Mouse (Mus musculus) small intestine, adult 2 months (tissue): ENCODE measurements at regions not wholly inside any gene's neighbourhood (a gene's known extent, or its start where the extent isn't known, plus 50 kb on each side); places are given as distances from the start of the nearest gene placed in this dataset.

ENCODE experiments used
- H3K27ac ChIP-seq: fragments of 200-500 bp; 2 replicates; pipeline ENCODE4 v1.5.1; 2012; ENCODE audit warnings: low read depth, low read length, control low read depth, inconsistent platforms; ENCODE audit not compliant: insufficient read depth
- H3K27me3 ChIP-seq: fragments of 200-500 bp; 2 replicates; pipeline ENCODE4 v1.6.1; 2012; ENCODE audit warnings: mild to moderate bottlenecking, moderate library complexity, low read length, inconsistent platforms; ENCODE audit not compliant: control insufficient read depth, insufficient read depth
- H3K36me3 ChIP-seq: fragments of 200-500 bp; 2 replicates; pipeline ENCODE4 v1.6.1; 2012; ENCODE audit warnings: mild to moderate bottlenecking, low read length, control low read depth, inconsistent platforms; ENCODE audit not compliant: control insufficient read depth, insufficient read depth
- H3K4me1 ChIP-seq: fragments of 200-500 bp; 2 replicates; pipeline ENCODE4 v1.6.1; 2012; ENCODE audit warnings: low read length, inconsistent platforms, mixed read lengths; ENCODE audit not compliant: control insufficient read depth, insufficient read depth, insufficient read length
- H3K4me3 ChIP-seq: fragments of 200-500 bp; 2 replicates; pipeline ENCODE4 v1.5.1; 2012; ENCODE audit warnings: low read depth, mild to moderate bottlenecking, control low read depth, inconsistent platforms, low read length, moderate library complexity
- CTCF ChIP-seq: fragments of 200-500 bp; IDR thresholded peaks from 2 replicates; pipeline ENCODE4 v1.5.1; 2012; ENCODE audit warnings: low read depth, mild to moderate bottlenecking, control low read depth, inconsistent platforms, low read length, moderate library complexity, mixed read lengths; ENCODE audit not compliant: insufficient replicate concordance, insufficient read length; ENCODE audit errors: extremely low read depth
- POLR2A ChIP-seq: fragments of 200-500 bp; IDR thresholded peaks from 2 replicates; pipeline ENCODE4 v1.6.1; 2012; ENCODE audit warnings: low read depth, mild to moderate bottlenecking, control low read depth, inconsistent platforms, low read length, moderate library complexity
- WGBS: fragments of 180-500 bp; shearing (Covaris S2); methylation state at CpG from one replicate; pipeline ENCODE4 v1.1.7; 2018; 5-methylcytosine and 5-hydroxymethylcytosine counted together

DNA sequence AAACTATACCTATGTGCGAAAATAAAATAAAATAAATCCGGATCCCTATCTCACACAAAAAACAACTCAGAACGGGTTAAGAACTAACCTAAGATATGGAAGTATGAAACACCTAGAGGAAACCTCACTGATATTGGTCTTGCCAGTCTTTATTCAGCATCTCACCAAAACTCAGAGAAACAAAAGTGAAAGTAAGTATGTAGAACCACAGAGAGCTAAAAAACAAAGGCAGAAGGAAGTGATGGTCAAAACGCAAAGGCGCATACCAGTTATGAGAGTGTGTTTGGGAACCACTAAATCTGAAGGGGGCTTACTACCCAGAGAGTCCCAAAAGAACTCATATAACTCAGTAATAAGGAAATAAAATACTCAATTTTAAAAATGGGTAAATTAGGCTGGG lies 245.8 kb upstream of the Nr4a3 start:
- 73% methylated on average over 5 of the region's 5 CpGs for WGBS
- Histone ChIP-seq H3K27me3 (no peaks in the 10 kb centered on the region), H3K4me1 (no peaks in the 10 kb centered on the region), H3K36me3 (no peaks in the 10 kb centered on the region), H3K27ac (no peak overlapping the region), H3K4me3 (no peak overlapping the region)
- no peak for TF ChIP-seq CTCF
- no peak for TF ChIP-seq POLR2A

- H3K4me3 ChIP-seq: no peak overlapping the region
- WGBS: 57% methylated on average over 3 of the region's 3 CpGs
Observed at GRCm38 (mm10) chr4:47803111-47803510, 241.8 kb upstream of the Nr4a3 start.

DNA sequence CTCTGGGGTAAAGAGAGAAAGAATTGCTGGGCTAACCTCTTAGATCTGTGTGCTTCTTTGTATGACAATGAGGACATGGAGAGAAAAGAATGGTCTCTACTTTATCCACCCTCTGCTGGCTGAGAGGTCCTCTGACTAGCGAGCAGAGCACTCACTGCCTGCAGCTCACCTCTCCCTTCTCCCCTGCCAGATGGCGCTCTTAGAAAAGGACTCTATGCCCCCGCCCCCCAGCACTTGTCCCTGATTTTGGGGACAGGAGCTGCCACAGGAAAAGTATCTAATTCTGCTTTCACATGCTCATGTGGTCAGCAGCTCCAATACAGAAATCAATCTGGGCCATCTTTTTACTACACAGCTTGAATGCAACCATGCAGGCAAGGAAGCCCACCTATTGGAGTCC lies 237.1 kb upstream of the Nr4a3 start:
- Histone ChIP-seq H3K36me3 (no peaks in the 10 kb centered on the region), H3K27ac (no peak overlapping the region), H3K4me1 (no peaks in the 10 kb centered on the region), H3K27me3 (no peaks in the 10 kb centered on the region), H3K4me3 (no peak overlapping the region)
- no peak for TF ChIP-seq POLR2A
- TF ChIP-seq CTCF: no peak
- WGBS: 18% methylated on average over 3 of the region's 3 CpGs

More at GRCm38 (mm10) chr4:47803111-47803510, 241.8 kb upstream of the Nr4a3 start:
- Histone ChIP-seq H3K4me1 (no peaks in the 10 kb centered on the region), H3K27ac (no peak overlapping the region), H3K36me3 (no peaks in the 10 kb centered on the region), H3K27me3 (no peaks in the 10 kb centered on the region)
- TF ChIP-seq POLR2A (no peak), CTCF (no peak)

DNA sequence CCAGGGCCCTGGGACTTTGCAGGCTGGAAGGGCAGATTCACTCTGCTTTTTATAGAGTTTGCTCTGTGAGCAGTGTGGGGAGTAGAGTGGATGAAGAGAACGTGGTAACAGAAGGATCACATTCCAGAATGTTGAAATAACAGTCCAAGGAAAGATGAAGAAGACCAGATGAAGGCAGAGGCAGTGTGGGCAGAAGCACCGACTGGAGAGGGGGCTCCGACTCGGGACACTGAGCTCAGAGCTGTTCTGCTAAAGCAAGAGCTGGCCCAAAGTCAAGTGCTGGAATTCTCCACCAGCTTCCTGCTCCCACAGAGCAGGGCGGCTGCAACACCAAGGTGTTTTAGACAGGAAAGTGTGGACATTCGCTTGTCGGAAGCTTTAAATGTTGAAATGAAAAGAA lies 230.9 kb upstream of the Nr4a3 start:
- TF ChIP-seq POLR2A (no peak), CTCF (no peak)
- no peak overlapping the region for H3K4me3 ChIP-seq
- H3K27ac ChIP-seq: no peak overlapping the region
- H3K27me3 ChIP-seq: no peaks in the 10 kb centered on the region
- no peaks in the 10 kb centered on the region for H3K36me3 ChIP-seq
- WGBS: 62% methylated on average over 7 of the region's 7 CpGs
- no peaks in the 10 kb centered on the region for H3K4me1 ChIP-seq

DNA sequence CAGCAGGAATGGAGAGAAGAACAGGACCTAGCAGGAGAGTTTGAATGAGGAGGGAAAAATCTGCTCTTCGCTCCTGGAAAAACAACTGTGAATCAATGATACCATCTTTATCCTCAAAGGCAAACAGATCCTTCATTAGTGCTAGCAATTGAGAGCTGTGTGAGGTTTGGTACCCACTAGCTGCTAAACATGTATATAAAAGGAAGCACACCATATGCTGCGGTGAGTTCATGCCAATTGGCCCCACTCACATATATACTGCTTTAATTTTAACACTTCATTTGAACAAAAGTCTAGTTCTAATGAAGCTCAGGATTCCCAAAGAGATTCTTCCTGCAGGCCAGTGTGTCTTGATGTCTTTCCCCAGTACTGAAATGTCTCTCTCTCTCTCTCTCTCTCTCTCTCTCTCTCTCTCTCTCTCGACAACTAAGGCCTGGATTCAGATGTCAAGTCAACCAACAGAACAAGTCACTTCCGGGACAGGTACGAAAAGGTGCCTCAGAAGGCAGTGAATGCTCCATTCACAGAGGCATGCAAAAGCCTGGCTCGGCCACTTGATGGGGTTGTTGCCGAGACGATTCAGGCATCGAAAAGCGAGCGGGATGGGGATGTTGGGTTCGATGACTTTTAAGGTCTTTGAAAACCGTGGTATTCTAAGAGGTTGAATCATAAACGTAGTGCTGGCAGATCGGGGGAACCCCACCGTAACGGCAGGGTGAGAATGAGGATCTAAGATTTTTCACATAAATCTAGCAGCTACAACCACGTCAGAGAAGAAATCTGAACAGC lies 226.4 kb upstream of the Nr4a3 start:
- no peak overlapping the region for H3K27ac ChIP-seq
- H3K27me3 ChIP-seq: no peaks in the 10 kb centered on the region
- WGBS: 83% methylated on average over 18 of the region's 18 CpGs
- H3K4me3 ChIP-seq: no peak overlapping the region
- no peak for TF ChIP-seq CTCF
- no peak for TF ChIP-seq POLR2A
- no peaks in the 10 kb centered on the region for H3K4me1 ChIP-seq
- no peaks in the 10 kb centered on the region for H3K36me3 ChIP-seq

- 80% methylated on average over 1 of the region's 1 CpGs for WGBS
- TF ChIP-seq POLR2A (no peak), CTCF (no peak)
Observed at GRCm38 (mm10) chr4:47820562-47820961, 224.4 kb upstream of the Nr4a3 start.

GRCm38 (mm10) chr4:47823299-47823698 lies 221.7 kb upstream of the Nr4a3 start:
- Histone ChIP-seq H3K27ac (no peak overlapping the region), H3K4me3 (no peak overlapping the region), H3K27me3 (no peaks in the 10 kb centered on the region), H3K4me1 (no peaks in the 10 kb centered on the region), H3K36me3 (no peaks in the 10 kb centered on the region)
- no peak for TF ChIP-seq CTCF
- no peak for TF ChIP-seq POLR2A
- WGBS: 83% methylated on average over 9 of the region's 9 CpGs

More at GRCm38 (mm10) chr4:47820562-47820961, 224.4 kb upstream of the Nr4a3 start:
- Histone ChIP-seq H3K4me3 (no peak overlapping the region), H3K4me1 (no peaks in the 10 kb centered on the region), H3K36me3 (no peaks in the 10 kb centered on the region), H3K27ac (no peak overlapping the region), H3K27me3 (no peaks in the 10 kb centered on the region)
